Mouse (Mus musculus) activated CD4-positive, CD25-positive, alpha-beta regulatory T cell, adult 4 months (primary cell): ENCODE data around the gene Tor4a. TPM values are rescaled to one million over a fixed set of nuclear protein-coding genes. Genes with fewer than 3 reads are reported as not detected.

ENCODE experiments used
- ATAC-seq: one replicate; pipeline ENCODE4 v1.8.0; 2017
- polyA plus RNA-seq, 2 experiments: library from polyadenylated mRNA; unstranded; fragments of 100-300 nt; shearing (Covaris generic); gene quantifications; one replicate each; pipeline ENCODE4 v1.2.1; 2017

Tor4a gene
- polyA plus RNA-seq, 2 experiments from 2014 or later, result 51.4 to 89.5 TPM

DNA sequence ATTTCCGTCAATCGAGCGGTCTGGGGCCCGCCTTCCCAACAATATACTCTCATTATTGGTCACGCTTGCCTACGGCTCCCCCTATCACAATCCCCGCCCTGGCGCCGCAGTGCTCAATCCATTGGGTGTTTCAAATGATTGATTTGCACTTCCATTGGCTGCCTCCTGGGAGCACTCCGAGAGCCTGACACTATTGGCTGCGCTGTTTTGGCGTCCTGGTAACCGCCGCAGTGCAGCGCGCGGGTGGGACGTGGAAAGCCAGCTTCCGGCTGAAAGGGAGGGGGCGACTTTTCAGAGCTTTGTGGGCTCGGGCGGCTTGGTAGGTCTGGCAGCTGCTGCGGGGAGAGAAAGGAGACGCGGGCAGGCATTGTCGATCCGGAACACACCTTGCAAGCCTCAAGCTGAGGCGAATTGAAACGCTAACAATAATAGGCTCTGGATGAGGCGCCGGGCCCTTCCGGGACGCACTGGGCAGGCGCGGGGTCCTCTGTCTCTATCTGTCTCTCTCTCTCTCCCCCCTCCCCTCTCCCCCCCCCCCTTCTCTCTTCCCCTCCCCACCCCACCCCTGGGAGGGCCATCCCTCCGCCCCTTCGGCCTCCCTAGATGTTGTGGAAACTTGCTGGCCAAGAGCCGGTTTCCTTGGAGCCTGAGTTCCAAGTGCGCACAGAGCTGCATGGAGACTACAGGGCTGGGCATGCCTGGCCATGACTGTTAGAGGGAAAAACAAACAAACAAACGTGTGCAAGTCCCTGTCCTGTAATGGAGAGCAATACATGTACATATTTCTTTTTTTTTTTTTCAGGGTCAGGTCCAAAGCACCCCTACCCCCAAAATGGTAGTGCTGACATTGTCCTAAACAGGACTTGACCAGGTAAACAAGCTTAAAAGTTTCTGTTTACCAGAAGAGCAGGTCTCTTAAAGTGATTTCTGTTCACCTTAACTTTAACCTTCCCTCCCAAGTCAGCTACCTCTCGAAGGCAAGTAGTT, 28.4 kb upstream of the Tor4a start:
- ATAC-seq, result peak; percentile 87

DNA sequence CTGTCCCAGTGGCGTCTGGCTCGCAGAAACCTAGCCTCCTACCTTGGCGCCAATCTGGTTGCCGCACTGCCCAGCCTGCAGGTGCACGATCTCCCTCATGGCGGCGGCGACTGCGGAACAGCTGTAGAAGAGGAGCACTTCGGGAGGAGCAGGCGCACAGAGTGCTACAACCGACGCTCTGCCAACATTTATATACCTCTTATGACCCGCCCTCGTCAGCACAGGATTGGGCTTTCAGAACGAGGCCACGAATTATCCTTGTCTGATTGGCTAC, 27.7 kb upstream of the Tor4a start, which contains the start of gene Tubb4b:
Gene Tubb4b (minus strand): TSS at position 211 of the 274 bp plus-strand sequence.
- ATAC-seq, result no peak

DNA sequence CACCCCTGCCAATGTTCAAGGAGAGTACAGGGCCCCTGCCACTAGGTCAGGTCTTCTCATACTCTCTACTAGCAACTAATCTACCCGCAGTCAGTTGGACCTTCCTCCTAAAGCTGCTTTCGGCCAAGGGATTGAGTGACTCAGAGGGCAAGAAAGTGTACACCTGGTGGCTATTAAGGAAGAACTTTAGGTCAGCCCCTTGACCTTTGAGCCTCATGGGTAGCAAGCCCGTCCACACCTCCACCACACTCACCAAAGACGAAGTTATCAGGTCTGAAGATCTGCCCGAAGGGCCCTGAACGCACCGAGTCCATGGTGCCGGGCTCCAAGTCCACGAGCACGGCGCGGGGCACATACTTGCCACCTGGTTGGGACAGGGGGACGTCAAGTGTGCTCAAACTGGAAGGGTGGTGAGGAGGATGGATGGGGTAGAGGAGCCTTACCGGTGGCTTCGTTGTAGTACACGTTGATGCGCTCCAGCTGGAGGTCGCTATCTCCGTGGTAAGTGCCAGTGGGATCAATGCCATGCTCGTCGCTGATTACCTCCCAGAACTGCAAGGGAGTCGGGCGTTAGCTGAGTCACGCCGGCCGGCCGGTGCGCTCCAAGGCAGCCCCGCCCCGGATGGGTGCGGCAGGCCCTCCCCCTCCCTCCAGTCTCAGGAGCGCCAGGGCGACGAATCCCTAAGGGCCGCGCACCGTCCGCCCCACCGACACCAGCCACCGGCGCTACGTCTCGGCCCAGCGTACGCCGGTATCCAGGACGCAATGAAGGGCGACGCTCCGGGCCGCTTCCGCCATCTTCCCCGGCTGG, 27.2 kb upstream of the Tor4a start:
- ATAC-seq, result peak; percentile 6

DNA sequence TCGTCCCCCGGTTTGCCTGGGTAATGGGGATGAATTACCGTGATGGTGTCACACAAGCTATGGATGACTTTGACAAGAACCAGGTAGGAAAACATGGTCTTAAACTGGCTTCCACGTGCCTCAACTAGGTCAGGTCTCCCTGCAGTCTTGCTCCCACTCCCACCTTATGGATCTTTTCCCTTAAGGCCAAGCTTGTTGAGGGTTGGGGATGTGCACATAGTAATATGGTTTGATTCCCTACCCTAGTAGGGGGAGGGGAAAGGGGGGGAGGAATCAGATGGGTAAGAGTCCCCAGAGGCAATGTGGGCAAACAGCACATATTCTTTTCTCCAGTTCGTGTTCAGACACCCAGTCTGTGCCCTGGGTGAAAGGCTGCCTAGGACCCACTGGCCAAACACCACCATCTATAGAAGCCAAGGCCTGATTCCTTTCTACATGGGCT, 24.7 kb upstream of the Tor4a start:
- ATAC-seq, result no peak

DNA sequence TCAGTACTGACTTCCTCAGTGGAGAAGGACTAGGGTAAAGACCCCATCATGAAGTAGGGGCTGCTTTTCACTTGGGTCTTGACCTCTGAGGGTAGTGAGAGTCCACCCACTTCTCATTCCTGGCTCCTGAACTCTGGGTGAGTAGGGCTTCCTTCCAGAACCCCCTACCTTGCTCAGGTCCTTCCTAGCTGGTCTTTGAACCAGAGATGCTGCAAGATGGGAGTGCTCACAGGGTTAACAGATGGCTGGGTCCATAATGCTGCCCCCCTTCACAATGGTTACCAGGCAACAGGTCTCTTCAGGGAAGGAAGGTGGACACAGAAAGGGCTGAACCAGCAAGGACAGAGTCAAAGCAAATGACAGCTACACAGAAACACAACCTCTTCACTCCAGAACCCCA, 21.8 kb upstream of the Tor4a start, which contains the start of gene Fam166a:
Gene Fam166a (plus strand): TSS at position 301 of the 400 bp plus-strand sequence.
- ATAC-seq, result no peak

DNA sequence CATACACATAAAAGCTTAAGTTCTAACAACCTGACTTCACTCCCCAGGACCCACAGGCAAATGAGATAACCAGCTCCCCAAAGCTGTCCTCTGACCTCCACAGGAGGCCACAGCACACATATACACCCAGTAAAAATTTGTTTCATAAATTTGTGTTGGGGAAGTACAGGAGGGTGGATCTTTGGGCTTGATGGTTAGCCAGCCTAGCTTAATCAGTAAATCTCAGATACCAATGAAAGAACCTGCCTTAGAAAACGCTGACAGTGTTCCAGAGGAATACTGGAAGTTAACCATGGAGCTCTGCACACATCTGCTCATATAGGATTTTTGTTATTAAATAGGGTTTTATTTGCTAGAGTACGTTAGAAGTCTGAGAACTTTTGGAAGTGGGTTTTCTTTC, 21.0 kb upstream of the Tor4a start:
- no peak for ATAC-seq

DNA sequence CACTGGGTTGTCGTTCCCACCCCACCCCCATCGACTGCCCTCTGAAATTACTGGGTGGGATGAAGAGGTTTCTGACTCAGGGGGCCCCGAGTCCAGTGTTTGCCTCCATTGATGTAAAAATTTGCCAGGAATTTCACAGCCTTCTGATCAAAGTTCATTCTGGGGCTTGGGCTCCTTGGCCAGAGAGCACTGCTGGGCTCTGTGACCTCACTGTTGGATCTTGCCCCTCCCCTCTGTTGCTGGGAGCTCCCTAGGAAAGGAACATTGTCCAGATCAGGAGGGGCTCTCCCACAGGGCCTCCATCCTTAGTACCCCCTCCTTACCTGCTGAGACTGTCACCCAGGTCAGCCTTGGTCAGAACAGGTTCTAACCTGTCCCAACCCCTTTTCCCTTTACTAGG, 17.8 kb upstream of the Tor4a start, which contains the start of gene Stpg3:
Gene Stpg3 (minus strand): TSS at position 194 of the 400 bp plus-strand sequence.
- no peak for ATAC-seq

DNA sequence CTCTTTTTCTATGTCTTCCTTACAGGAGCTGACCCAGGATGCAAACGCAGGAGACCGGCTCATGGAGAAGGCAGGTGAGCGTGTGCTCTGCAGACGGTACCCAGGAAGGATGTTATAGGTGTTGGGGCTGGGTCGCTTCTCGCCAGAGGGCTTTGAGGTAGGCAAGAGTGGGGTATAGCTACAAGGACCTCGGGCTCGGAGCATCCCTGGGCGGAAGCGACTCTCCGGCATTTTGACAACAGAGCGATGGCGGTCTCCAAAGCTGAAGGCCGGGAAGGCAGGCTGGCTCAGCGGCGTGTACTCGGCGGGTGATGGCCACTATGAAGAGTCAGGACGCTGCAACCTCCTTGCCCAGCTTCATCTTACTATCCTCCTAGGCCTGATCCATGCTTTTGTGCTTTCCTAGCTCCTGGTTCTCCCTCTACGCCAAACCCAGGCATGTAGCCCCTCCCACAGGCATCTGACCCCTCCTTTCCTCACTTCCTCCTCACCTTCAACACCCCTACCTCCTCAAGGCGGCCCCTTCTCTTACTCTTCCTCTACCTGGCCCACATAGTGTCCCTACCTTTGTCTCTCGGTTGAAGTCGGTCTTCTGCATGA, 16.7 kb upstream of the Tor4a start:
- ATAC-seq, result no peak

DNA sequence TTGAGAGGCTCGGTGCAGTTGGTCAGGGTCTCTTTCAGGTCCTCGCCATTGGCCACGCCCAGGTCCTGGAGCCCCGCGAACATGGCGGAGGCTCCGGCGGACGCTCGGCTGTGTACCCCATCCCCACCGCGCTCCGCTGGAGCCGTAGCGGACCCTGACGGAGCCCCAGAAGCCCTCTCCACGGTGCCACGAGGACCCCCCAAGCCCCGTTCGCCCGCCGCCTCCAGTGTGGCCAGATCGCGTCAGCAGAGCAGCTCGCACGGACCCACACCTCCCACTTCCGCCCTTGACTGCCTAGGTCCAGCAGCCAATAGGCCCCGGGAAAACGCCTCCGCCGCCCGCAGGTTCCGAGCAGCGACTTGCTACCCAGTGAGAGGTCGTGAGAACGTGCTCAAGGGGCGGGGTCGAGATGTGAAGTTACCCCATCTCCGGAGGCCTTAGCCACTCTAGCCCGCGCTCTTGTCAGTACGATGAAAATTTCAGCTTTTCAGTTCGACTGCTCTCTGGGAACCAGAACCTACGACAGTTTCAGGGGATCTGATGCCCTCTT, 14.5 kb upstream of the Tor4a start, which contains the start of gene Nelfb:
Gene Nelfb (minus strand): TSS at position 369 of the 550 bp plus-strand sequence.
- ATAC-seq, result peak; percentile 95

DNA sequence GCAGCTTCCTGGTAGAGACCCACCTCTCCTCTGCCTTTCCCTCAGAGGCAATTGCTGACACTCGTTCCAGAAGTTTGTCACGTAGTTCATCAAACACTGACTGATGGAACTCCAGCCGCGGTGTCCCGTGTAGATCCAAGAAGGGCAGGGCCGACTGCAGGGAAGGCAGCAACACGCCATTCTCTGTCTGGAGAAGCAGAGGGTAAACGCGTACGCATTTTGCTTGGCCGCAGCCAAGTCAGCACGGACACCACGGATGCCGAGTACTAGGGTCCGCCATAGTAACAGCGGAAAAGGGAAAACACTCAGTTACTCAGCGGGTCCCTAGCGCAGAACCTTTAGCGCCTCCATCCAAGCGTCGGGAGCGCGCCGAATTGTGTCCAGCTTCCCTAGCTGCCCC, 14.0 kb upstream of the Tor4a start:
- no peak for ATAC-seq

DNA sequence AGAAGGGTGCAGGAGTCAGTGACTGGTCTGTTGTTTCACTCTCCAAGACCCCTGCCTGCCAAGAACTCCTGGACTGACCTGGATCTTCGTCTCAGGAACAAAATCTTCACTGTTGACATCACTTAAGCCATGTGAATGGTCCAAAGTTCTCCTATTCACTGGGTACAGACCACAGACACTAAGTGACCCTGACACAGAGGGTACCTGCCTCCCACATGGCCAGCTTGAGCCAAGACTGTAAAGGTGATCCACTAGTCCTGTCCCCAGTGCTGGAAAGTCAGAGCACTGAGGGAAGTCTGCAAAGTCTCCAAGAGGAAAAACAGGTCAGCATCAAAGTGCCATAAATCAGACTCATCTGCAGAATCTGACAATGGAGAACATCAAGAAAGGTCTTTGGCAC, 10.9 kb upstream of the Tor4a start:
- no peak for ATAC-seq

DNA sequence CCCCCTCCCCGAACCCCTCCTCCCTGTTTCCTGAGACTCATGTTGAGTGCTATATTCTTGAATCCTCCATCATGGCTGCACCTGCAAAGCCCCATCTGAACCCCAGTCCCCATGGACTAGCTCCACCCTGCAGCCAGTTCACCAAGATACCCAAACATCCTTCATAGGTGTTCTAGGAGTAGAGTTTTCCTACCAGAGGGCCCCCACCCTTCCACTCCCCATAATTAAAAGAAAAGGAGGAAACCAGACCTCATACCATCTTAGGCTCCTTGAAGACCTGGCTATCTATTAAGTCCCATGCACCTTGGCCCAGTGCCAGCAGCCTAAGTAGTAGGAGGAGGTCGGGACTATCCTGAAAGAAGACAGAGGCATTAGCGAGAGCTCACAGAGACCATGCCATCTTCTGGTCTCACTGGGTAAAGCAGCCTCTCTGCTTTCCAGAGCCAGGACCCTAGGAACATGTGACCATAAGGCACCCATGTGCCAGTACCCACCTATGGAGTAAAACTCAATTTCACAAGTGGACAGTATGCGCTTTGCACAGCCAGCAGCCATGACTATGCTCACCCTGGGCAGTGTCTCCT, 7.0 kb upstream of the Tor4a start:
- ATAC-seq, result no peak

DNA sequence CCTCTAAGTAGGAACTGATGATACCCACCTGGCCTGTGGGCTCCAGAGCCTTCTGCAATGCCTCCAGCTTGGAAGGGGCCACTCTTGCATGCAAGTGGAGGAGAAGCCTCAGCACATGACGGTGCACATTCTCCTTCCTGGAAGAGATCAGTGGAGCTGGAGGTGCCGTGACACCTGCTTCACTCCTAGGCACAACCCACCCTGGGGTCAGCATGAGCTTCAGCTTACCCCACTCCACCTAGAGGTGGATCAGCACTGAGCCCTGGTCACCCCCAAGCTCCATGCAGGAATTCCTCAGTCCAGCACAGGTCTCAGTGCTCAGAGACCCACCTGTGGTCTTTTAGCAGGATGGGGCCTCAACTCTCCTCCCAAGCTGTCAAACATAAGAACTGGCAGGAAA, 3.9 kb upstream of the Tor4a start:
- ATAC-seq, result no peak

DNA sequence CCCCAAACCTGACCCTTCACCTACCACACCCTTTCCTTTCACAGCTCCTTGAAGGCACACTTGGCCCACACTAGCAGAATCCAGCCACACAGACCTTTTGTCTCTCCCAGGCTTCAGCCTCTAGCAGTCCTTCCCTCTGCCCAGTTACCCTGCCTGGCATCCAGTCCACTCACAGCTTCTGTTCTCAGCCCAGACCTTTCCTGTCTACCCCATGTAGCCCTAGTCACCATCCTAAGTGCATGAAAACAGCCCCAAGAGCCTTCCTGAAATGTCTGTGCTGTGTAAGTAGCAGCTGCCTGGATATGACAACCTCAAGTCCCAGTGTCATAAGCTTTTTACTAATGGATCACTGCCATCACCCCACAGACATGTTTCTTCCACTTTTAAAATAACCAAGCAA, 1.3 kb upstream of the Tor4a start:
- ATAC-seq, result no peak

DNA sequence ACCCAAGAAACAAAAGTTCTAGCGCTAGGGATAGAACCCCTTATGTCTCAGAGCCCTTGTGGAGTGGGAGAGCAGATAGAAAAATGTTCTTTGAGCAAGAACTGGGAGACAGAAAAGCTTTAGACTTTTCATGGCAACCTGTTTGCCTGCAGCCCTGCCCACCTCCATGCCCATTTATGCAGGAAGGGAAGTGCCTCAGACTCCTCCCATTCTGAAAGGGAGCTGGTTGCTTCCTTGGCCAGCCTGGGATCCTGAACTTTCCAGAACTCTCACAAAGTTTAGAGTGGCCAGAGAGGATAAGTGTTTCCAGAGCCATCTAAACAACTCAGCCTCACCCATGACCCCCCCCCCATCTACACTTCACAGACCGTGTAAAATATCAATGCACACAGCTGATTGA, 505 bp upstream of the Tor4a start:
- ATAC-seq, result no peak

DNA sequence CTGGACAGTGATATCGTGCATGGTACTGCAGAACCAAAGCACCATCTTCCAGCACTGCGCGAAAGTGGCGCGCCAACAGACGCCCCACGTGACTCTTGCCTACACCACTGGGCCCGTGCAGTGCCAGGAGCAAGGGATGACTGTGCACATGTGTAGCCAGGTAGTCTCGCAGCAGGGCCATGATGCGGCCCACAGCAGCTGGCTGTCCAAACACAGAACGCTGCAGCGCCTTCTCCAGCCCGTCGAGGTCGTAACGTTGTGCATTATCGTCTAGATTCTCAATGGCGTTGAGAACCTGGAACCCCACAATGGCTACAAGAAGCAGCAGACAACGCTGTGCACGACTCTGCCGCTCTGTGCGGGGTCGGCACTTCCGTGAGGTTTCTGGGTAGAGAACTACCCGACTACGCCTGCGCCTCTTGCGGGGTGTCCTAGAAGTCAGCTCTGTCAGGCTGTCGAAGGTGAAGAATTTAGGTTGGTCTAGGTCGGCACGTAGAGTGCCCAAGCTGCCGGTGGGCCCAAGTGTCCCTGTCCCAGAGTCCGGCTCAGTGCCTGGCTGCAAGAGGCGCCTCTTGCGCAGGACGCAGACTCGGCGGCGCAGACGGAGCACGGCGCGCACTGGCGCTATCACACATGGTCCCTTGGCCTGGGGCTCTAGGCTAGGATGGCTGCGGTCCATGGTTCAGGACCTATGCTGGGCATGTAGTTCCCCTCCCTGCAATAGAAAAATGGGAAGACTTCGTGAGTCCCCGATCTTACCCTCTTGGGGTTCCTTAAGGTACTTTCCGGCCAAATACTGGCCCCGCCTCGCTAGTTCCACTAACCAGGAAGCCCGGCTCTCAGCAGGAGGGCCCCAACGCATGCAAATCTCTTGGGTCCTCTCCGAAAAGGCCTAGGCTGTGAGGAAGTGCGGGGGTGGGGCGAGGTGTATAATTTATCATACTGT, 1.2 kb downstream of the Tor4a start:
- ATAC-seq, result peak; percentile 48

DNA sequence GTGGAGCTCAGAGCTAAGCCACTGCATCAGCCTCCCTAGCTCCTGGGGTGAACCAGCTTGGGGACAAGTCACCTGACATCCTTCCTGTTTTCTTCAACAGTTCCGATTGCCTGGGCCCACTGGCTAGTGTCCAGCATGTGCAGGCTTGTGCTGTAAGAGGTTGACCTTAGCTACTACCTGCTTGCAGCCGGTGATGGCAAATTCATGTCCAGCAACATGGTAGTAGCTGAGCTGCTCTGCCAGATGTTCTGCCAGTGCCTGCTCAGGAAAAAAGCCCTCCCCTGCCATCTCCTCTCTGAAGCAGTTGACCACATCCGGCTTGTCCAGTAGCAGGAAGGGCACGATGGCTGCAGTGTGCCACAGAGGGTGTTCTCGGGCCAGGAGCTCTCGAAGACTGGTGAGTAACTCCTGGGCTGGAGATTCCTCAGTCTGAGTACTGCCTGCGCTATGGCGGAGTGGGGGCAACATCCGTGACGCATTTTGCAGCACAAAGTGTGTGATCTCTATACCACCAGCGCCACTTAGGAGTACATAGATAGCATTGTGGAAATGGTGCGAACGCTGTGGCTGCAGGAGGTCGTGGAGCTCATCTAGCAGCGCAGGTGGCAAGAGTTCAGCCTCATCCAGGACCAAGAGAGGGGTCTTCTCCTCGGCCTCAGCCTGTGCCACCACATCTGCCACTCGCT, 2.1 kb downstream of the Tor4a start:
- no peak for ATAC-seq

DNA sequence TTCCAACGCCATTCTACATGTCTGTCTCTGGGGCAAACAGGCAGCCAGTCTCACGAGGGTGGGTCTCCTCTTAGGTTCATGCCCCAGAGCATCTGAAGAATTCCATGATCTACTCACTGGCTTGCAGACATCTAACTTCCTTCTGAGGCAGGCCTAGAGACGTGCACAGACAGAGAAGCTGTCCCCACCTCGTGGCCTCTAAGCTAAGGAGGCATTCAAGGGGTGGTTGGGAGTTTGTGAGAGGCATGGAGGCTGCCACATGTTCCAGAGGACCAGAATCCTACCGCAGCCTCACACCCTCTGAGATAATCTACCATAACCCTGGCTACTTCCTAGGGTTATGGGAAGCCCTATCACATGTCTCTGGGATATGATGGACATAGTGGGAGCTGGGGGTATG, 2.7 kb downstream of the Tor4a start:
- no peak for ATAC-seq

DNA sequence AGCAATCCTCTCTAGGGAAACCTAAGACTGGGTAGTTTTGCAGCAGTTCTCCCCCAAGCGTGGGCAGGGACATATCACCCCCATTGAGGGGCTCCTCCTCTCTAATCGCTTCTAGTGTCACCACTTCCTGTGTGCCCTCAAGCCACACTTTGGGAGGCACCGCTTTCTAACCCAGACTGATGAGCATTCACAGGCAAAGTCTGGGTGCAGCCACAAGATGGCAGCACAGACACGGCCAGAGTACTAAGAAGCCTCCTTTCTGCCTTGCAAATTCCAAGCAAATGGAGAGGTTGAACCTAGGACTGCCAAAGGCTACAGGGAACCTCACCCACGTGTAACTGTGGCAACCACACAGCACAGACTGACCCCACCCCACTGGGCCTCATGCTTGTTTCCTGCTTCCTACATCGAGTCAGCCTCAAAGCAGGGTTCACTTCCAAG, 3.3 kb downstream of the Tor4a start:
- peak; percentile 67 for ATAC-seq

DNA sequence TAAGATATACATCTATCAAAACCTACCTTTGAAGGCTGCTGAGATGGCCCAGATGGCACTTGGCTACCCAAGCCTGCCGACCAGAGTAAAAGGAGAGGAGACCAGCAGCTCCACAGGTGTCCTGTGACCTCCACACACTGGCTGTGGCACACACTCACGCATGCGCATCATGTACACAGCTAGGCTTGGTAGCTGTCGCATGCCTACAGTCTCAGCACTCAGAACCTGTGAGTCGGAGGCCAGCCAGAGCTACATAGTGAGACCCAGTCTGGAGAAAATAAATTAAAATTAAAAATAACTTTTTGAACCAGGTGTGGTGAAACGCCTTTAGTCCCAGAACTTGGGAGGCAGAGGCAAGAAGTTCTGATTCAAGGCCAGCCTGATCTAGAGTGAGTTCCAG, 8.8 kb downstream of the Tor4a start:
- no peak for ATAC-seq

DNA sequence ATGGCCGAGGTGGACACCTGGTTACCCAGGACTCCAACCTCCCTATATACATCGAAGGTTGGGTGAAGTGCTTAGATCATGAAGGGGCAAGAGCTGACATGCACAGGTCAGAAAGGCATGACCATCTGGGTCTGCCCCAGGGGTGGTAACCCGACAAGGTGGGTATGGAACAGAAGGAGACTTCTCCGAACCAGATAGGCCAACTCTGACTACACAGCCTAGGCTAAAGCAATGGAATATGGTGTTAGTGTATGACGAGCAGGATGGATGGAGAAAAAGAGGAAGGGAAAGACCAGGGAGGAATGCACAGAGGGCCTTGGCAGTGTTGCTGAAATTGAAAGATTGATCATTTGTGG, 10.1 kb downstream of the Tor4a start:
- ATAC-seq, result no peak
